Mouse (Mus musculus): ENCODE data around the gene Jade2.

Gene Jade2

DNA sequence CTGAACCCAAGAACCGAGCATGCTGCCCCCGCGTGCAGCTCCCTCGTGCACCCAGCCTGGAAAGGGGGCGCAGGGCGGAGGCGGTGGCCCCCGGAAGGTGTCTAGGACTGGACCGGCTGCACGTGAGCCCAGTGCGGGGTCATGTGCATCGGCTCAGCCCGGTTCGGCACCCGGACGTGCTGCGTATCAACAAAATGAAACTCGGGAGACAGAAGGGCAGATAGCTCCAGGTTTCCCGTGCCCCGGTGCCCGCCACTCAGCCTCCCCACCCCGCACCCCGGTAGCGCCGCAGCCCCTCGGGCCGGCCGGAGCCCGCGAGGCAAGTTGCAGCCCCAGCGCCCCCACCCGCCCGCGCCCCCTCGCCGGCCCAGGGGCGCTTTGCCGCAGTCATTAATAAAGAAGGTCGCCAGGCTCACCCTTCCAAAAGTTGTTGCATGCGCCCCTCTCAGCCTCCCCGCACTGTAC lies 805 bp downstream of the Jade2 start:
- DNase-seq (ENCODE audit: low spot score): peak; percentile 51

- DNase-seq (ENCODE audit: low spot score): peak; percentile 80
These were observed 1.4 kb downstream of the Jade2 start for GRCm38 (mm10) chr11:51855818-51856615.

DNA sequence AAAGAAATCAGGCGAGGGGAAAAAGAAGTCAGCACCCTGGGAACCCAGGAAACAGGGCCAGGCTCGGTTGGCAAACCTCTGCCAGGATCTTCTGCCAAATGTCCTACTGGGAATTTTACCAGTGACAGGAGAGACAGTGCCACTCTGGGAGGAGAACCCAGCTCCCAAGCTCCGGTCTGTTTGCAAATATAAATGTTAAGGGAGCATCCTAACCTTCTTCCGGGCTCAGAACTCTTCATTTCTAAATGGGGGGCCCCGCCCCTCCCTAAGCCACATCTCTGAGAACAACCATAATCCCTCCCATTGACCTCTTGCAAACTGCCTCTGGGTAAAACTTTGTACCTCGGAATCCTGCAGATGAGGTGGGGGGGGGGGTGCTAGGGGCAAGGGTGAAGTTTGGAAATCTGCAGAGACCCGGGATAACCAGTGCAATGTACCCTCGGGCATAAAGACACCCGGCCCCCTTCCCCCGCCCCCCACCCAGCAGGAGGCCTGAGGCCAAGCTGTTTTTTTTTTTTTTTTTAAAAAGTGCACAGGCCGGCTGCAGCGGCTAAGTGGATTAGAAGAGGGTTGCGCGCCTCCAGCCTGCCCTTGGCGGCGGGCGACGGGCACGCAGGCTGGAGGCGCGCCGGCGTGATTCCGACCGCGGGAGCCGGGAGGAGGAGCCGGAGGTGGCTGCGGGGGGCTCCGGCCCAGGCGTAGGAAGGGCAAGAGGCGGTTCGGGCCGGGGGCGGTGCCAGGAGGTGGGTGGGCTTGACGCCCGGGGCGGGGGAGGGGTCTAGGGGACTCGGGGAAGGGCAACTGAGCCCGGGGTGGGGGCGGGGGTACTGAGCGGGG lies 2.3 kb downstream of the Jade2 start:
- peak; percentile 79 for DNase-seq (ENCODE audit: low spot score)

- no peak for DNase-seq (ENCODE audit: low spot score)
These were observed 4.9 kb downstream of the Jade2 start for GRCm38 (mm10) chr11:51852595-51852994.

DNA sequence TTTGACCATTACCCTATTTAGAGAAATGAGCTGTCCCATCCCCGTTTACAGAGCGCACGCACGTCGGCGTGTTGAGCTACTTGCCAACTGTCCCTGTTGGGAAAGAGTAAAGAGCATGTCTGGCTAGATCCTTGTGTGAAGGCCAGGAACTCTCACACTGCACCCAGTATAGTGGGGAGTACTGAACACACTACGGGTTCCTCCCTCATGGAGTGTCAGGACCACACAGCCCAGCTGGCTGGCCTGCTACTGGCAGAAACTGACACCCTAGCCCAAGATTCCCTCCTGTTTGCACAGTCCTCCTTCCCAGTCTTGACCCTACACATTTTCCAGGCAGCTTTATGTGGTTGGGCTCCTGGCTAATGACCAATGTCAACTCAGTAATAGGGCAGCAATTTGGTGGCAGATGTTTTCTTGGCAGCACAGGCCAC lies 5.3 kb downstream of the Jade2 start:
- DNase-seq (ENCODE audit: low spot score): no peak

DNA sequence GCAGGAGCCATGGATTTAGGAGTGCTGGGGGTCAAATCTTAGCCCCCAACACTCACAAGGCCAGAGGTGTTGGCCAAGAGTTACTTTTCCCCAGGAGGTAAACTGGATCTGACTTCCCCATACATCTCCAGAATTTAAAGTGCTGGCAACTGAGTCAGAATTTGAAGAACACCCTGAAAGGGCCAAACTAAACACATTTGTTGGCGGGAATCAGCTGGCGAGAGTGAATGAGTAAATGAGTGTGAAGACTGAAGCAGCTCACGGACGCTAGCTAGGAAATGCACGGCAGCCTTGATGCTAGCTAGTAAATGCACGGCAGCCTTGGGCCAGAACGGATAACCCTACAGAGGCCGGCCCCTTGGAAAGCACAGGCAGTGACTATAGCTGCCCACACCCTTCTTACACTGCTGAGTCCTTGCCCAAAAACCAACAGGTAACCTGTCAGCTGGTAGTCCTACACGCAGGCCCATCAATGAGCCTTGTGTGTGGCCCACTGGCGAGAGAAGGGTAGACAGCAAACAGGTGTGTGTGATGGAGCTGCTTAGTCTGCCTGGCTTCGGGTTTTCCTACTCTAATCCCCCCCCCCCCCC lies 6.6 kb downstream of the Jade2 start:
- no peak for DNase-seq (ENCODE audit: low spot score)

DNA sequence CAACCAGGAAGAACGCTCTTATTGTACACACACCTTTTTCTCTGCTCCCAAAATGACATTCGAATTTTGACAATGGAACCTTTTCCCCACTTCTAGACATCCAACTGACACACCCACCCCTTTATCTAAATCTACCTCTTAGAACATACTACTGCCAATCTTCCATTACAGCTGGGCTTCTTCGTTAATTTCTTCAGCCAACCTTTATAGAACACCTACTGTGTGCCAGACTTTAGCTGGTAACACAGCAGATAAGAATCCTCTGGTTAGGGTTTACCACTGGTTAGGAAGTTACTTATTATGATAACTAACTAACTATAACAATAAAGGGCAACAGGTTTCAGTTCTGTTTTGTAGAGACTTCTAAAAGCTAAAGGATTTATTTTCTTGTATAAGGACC lies 9.1 kb downstream of the Jade2 start:
- no peak for DNase-seq (ENCODE audit: low spot score)

GRCm38 (mm10) chr11:51847902-51848301 lies 9.6 kb downstream of the Jade2 start:
- no peak for DNase-seq (ENCODE audit: low spot score)

GRCm38 (mm10) chr11:51845981-51846883 lies 11.2 kb downstream of the Jade2 start:
- DNase-seq (ENCODE audit: low spot score): no peak

DNA sequence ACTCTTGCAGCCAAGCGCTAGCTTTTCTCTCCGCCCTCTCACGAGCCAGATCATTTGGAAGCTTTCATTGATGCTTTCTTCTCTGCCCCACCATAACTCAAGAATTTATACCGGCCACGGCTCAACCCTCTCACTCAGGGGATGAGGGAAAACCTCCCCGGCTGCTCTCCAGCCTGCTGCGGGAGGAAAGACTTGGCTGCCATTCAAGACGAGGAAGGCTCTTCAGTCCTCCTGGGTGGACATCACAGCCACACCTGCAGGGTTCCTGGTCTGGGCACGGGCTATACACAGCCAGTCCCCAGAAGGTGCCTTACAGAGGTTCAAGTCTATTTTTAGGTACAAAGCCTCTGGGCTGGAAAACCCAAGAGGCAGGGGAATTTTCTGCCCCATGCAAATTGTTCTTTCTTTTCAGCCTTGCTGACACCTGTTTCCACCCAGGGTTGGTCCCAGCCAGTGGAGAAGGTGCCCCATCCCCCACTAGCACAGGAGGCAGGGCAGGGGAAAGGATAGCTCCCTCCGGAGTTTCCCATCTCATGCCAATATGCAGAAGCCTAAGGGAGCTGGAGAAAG lies 12.8 kb downstream of the Jade2 start:
- no peak for DNase-seq (ENCODE audit: low spot score)

DNA sequence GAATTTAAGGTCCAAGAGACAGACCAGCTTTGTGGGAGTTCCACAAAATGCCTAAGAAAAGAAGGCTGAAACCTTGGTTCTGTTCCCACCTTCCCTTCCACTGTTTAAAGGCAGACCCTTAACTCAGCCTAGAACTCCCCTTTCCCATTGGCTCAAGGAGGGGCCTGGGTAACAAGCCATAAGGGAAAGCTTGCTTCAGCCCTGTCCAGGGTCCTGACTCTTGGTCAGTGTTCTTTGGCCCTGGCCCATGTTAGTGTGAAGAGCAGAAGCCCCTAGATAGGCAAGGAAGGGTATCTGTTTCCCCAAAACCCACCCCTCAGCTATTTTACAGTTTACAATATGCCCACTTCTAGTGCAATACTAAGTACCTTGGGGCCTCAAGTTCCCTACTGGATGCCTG lies 13.6 kb downstream of the Jade2 start:
- DNase-seq (ENCODE audit: low spot score): no peak

DNA sequence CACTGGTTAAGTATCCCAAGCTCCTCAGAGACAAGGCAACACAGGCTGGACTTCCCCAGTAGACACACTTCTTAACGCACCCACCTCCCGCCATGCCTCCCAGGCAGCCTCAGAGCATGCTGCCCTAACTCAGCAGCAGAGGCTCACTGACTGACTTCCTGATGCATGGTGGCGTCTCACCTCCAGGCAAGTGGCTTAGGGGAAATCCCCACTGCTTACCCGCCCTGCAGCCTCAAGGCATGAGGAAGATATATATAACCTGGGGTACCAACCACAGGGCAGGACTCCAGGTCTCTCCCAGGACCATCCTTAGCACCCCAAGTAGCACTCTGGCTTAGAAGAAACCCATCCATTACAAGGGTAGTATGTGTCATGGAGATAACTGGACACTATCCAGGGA lies 14.3 kb downstream of the Jade2 start:
- no peak for DNase-seq (ENCODE audit: low spot score)

GRCm38 (mm10) chr11:51841149-51841548 lies 16.3 kb downstream of the Jade2 start:
- DNase-seq (ENCODE audit: low spot score): no peak

GRCm38 (mm10) chr11:51840657-51841056 lies 16.8 kb downstream of the Jade2 start:
- DNase-seq (ENCODE audit: low spot score): no peak

- no peak for DNase-seq (ENCODE audit: low spot score)
These were observed 17.5 kb downstream of the Jade2 start for GRCm38 (mm10) chr11:51839973-51840372.

DNA sequence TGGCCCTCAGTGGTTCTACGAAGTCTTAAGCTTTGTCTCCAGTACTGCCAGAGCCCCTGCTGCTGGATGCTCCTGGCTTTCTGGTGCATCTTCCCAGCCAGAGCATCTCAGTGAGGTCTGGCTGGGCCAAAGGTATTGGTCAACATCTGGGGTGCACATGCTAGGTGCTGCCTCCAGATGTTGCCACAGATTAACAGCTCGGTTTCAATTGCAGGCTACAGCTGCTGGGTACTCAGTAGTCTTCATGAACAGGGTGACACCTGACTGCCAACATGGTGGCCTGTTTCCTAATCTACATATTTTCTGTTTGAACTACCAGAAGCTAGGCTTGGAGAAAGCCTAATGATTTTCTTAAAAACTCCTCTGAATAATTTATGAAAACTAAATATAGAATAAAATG lies 18.3 kb downstream of the Jade2 start:
- no peak for DNase-seq (ENCODE audit: low spot score)

GRCm38 (mm10) chr11:51837164-51838153 lies 20.0 kb downstream of the Jade2 start:
- no peak for DNase-seq (ENCODE audit: low spot score)

DNA sequence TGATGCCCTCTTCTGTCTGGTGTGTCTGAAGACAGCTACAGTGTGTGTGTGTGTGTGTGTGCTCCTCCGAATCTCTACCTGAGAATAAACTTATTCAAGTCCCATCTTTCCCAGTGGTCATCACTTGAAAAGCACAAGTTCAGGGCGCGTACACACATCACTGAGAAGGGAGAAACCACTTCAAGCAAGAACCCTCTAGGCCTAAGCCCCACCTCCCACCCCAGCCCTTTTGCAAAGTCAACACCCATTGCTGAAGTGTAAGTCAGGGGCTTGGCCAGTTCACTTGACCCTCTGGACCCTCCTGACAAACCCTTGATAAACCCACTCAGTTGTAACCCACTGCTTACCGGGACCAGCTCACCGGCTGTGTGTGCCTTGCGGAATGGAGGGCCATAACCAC lies 20.9 kb downstream of the Jade2 start:
- no peak for DNase-seq (ENCODE audit: low spot score)

GRCm38 (mm10) chr11:51835598-51835997 lies 21.9 kb downstream of the Jade2 start:
- DNase-seq (ENCODE audit: low spot score): no peak

GRCm38 (mm10) chr11:51834067-51834411 lies 23.4 kb downstream of the Jade2 start:
- no peak for DNase-seq (ENCODE audit: low spot score)

Data from urinary bladder, postnatal 14 days (tissue).